Comparison of ENCODE assay signal across 9 mouse cellular contexts in the genomic region with DNA sequence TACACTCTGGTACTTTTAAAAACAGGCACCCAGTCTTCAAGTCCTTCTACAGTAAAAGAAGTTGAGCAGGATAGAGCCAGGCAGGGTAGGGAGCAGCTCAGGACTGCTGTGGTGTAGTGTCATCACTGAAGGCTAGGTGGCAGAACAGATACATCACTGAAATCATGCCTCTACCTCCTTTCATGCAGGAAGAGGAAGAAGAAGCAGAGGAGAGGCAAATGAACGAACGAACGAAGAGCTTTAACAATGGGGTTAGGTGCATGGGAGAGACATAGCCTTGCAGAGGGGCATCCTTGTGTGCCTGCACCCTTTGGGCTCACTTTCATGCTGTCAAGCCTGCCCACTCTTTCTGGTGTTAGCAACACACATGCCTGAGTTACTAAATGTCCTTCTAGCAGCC. TPM values are rescaled to one million over a fixed set of nuclear protein-coding genes. Genes with fewer than 3 reads are reported as not detected.
A peak's percentile ranks its signal among the peaks of the same experiment; 100 is the strongest.
DNase-seq lines count a peak whose midpoint lies in the region; ATAC-seq and TF ChIP-seq lines count a peak whose summit lies in the region.
"Had no signal": no experiment of that assay in that cellular context is flagged by ENCODE, and none has a peak within 500 bp of the region (broad histone marks: within the 10 kb centered on the region; RNA-seq: fewer than 3 reads in every experiment).

No protein-coding gene starts in this region.

- H3K36me3 ChIP-seq in megakaryocyte, embryonic 14.5 days (replicated peaks; ENCODE audit: low read length) = no peaks in the 10 kb centered on the region
- H3K36me3 ChIP-seq in stomach, postnatal 0 days (ENCODE audit: control insufficient read depth, insufficient read depth, low read length) = no peaks in the 10 kb centered on the region

- peaks cover 55% of the 10 kb centered on the region for H3K27me3 ChIP-seq in megakaryocyte, embryonic 14.5 days (replicated peaks)
- H3K27me3 ChIP-seq in stomach, postnatal 0 days (ENCODE audit: control insufficient read depth, insufficient read depth, low read length) = no peaks in the 10 kb centered on the region

- H3K4me2 ChIP-seq in stomach, postnatal 0 days (replicated peaks; ENCODE audit: low read depth) = peak overlapping the region; percentile 24

- peak; percentile 76 to 80 for DNase-seq in cerebellum, postnatal 10 days
- DNase-seq in heart, adult 8-10 months (ENCODE audit: low spot score) = peak; percentile 51
- DNase-seq in kidney, adult 9 months = peak; percentile 81
- DNase-seq in lung, postnatal 25 days (ENCODE audit: low spot score) = peak; percentile 48
- peak; percentile 56 for DNase-seq in stomach, postnatal 0 days (ENCODE audit: low spot score)
- DNase-seq in ovary, postnatal 10 days (ENCODE audit: low spot score) = no peak

- TF ChIP-seq EP300 in stomach, postnatal 0 days (optimal IDR thresholded peaks at IDR 0.05) = no peak

- TF ChIP-seq CTCF in stomach, postnatal 0 days (IDR thresholded peaks at IDR 0.05; ENCODE audit: low read depth) = peak; percentile 95

- no peak overlapping the region for H3K27ac ChIP-seq in stomach, postnatal 0 days (replicated peaks)
- H3K27ac ChIP-seq: macrophage had no signal

- no peak overlapping the region for H3K9ac ChIP-seq in stomach, postnatal 0 days (ENCODE audit: low read length)

- peak overlapping the region; percentile 54 for H3K4me3 ChIP-seq in megakaryocyte, embryonic 14.5 days (replicated peaks)
- H3K4me3 ChIP-seq in stomach, postnatal 0 days (ENCODE audit: low read depth, low read length) = no peak overlapping the region

- WGBS in stomach, postnatal 0 days = 13% methylated on average over 3 of the region's 3 CpGs

- no peak for ATAC-seq in megakaryocyte, adult 5-6 weeks (ENCODE audit: poor library complexity, severe bottlenecking)
- peak; percentile 72 for ATAC-seq in stomach, postnatal 0 days (ENCODE audit: low FRiP score, low TSS enrichment)

- peaks cover 13% of the 10 kb centered on the region for H3K4me1 ChIP-seq in megakaryocyte, embryonic 14.5 days
- no peaks in the 10 kb centered on the region for H3K4me1 ChIP-seq in stomach, postnatal 0 days (replicated peaks; ENCODE audit: control insufficient read depth, insufficient read depth)

- no peaks in the 10 kb centered on the region for H3K9me3 ChIP-seq in megakaryocyte, embryonic 14.5 days
- no peaks in the 10 kb centered on the region for H3K9me3 ChIP-seq in stomach, postnatal 0 days (ENCODE audit: control insufficient read depth, low read length)

RNA-seq across cellular contexts. Expression of a gene that starts 3.2 kb away (rescaled TPM):
- polyA plus RNA-seq in megakaryocyte, embryonic 14.5 days (2012; ENCODE audit: insufficient read depth, low replicate concordance) = 0.04 TPM in 1 of 2 replicates, not detected in the other
- total RNA-seq in megakaryocyte, adult 5-6 weeks (2015) = 2.7 and 2.9 TPM in 2 replicates
- 1.2 and 1.6 TPM in 2 replicates for total RNA-seq in megakaryocyte, adult 5-6 weeks (2017)
- total RNA-seq in heart, adult 8-10 months (2022) = 100 to 1,000 TPM in 3 of 4 experiments, 10 to 100 TPM in 1; 89.6 to 129 (median 119) TPM
- polyA plus RNA-seq in stomach, postnatal 0 days (2015; fragmentation: Nextera tagmentation; extraction: Ambion mirVana) = 37.8 and 44.2 TPM in 2 replicates

RNA-seq across cellular contexts. Expression of a gene that starts 53.6 kb away (rescaled TPM):
- not detected in 2 replicates for polyA plus RNA-seq in megakaryocyte, embryonic 14.5 days (2012; ENCODE audit: insufficient read depth, low replicate concordance)
- not detected in 2 replicates for total RNA-seq in megakaryocyte, adult 5-6 weeks (2015)
- total RNA-seq in megakaryocyte, adult 5-6 weeks (2017) = not detected in 2 replicates
- total RNA-seq in heart, adult 8-10 months (2022) = under 1 TPM in 3 of 4 experiments, not detected in 1; 0.27 to 0.66 (median 0.31) TPM
- polyA plus RNA-seq in stomach, postnatal 0 days (2015; fragmentation: Nextera tagmentation; extraction: Ambion mirVana) = 304 and 499 TPM in 2 replicates
- polyA plus RNA-seq: macrophage had no signal

Comparison
In these comparisons a context has a peak if more than half of its experiments do, and no peak if none do; other contexts are left out.
1. RNA of a gene that starts 3.2 kb away (total RNA-seq): 89.6 to 129 TPM in heart, adult 8-10 months; 1.2 to 2.9 TPM in megakaryocyte, adult 5-6 weeks; every median in the first group is over 10 times any median in the second.